Mouse (Mus musculus) lung, postnatal 25 days (tissue): ENCODE measurements around the gene Sytl1.

Source experiments
- DNase-seq: peaks from one replicate; pipeline ENCODE4 v3.0.0; 2022; ENCODE audit warnings: low spot score

Sytl1 gene

DNA sequence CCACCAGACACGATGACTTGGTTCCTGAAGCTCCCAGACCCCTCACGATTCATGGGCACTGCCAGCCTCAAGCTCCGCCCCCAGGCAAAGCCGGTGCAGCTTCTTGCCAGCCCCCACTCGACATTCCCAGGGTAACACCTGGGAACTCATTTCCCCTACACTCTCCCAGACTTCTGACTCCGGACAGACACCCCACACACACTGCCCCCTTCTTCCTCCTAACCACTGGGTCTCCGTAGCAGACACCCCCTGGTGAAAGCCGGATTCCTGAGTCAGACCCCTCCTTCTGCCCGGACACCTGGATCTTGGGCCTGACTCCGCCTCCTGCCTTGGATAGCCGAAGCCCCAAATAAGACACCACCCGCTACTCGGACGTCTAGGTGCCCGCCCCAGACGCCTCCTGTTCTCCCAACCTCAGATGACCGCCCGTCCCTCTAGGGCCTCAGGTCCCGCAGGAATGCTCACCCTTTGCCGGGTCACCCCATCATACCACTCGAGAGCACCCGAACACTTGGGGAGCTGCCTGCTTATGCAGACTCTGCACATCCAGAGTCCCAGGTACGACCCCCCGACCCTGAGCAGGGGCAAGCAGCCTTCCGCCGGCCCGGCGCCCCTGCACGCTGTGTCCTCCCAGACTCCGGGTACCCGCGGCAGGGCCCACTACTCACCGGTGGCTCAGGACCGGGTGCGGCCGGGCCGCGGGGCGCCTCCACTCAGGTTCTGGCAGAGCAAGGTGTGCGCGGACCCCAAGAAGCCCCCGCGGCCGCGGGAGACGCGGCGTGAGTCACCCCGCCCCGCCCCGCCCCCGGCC is 51.0 kb downstream of the Sytl1 start, which contains the start of the genes Cd164l2 and Gpr3:
TSS of gene Cd164l2 (plus strand) at position 381 of the 811 bp plus-strand sequence.
TSS of gene Gpr3 (minus strand) at position 786 of the 811 bp plus-strand sequence.
- DNase-seq, result no peak

- DNase-seq, result no peak
These were observed 52.0 kb downstream of the Sytl1 start for GRCm38 (mm10) chr4:133210788-133211390.

DNA sequence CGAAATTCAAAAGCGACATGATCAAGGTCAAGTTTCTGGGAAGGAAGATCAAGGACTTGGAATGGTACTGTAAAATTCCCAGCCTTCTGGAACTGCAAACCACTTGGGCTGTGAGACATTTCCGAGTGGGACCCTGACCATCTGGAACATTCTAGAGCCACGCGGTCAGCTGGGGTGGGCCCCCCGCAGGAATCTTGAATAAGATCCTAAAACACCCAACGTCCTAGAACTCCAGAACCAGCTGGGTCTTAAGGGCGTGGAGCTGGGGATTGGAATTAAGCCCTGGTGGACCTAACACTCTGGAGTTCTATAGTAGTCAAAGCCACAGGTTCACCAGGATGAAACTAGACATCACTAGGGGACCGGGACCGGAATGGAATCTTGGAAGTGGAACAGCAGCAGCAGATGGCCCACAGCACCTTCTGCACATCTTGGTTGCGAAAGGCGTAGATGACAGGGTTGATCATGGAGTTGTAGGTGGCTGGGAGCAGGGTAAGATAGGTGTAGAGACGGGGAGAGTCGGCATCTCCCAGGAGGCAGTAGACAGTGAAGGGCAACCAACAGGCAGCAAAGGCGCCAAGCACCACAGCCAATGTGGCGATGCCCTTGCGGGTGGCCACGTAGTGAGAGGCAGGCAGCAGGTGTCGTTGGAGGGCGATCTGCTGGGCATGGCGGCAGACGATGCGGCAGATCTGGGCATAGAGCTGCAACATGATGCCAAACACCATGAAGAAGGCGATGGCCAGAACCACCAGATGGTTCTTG is 52.7 kb downstream of the Sytl1 start:
- DNase-seq, result no peak

DNA sequence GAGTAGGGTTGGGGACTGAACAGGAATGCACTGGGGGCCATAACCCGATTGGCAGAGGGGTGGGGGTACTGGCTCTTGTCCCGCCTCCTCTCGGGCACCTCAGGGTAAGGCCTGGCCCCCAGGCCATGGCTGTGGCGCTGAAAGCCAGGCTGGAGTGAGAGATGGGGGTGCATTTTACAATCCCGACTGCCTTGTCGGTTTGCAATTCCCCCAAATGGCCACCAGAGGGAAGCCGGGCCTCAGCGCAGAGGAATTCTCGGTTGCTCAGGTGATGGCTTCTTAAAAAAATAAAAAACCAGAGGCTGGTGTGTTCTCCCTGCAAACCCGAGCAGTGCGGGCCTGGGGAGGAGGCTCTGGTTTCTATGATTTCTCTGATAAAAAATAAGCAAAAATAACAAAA is 53.5 kb downstream of the Sytl1 start:
- DNase-seq, result peak; percentile 53

DNA sequence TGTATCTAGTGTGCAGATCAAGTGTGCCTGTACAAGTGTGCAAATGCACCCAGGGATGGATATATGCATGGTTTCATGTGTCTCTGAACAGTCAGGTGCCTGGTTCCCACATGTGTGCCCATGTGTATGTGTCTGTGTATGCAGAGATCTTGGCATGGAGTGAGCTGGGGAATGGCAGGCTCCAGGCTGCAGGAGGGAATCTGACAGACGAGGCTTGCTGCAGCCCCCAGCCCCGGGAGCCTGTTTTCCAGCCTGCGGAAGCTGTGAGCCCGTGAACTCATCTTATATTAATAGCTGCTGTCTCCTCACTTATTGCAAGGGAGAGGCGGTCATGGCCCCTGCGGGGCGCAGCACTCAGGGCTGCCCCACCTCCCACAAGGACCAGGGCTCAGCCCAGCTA is 58.5 kb downstream of the Sytl1 start:
- DNase-seq, result no peak

DNA sequence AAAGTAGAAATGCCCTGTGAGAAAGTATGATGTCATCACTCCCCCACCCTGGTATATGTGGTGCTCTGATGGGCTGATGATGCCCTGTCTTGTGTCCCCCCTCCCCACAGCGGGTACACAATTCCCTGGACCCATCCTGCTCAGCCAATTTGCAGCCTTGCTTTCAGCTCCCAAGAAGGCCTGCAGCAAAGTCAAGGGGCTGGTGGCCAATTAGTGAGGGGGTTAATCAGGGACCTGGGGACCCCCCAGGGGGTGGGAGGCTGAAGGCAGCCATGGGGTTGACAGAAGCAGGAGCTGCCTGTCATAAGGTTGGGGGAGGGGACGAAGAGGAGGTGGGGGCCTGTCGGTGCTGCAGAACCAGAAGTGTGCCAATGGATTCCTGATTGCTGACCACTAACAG is 59.3 kb downstream of the Sytl1 start:
- no peak for DNase-seq
